Mouse (Mus musculus) CH12.LX (cell line): ENCODE data around the gene Pcnt. TPM values are rescaled to one million over a fixed set of nuclear protein-coding genes. Genes with fewer than 3 reads are reported as not detected.
A peak's percentile ranks its signal among the peaks of the same experiment; 100 is the strongest.

ENCODE experiments used
- DNase-seq: peaks from one replicate; pipeline ENCODE4 v3.0.0-alpha.2; 2013; ENCODE audit errors: extremely low read depth
- H3K27ac ChIP-seq: 2 replicates; pipeline ENCODE4 v1.5.1; 2012; ENCODE audit warnings: low read depth, mild to moderate bottlenecking, control low read depth, moderate library complexity; ENCODE audit not compliant: insufficient read depth
- H3K27me3 ChIP-seq: replicated peaks from 2 replicates; pipeline ENCODE3; 2012; ENCODE audit warnings: inconsistent platforms
- H3K36me3 ChIP-seq, 2 experiments: replicated peaks in 1 of 2; 2 replicates each; pipeline versions ENCODE3 to v1.6.1; 2012; ENCODE audit warnings: inconsistent platforms in 1 of 2, low read length in 1 of 2, mild to moderate bottlenecking in 1 of 2, mixed read lengths in 1 of 2, moderate library complexity in 1 of 2; ENCODE audit not compliant: control insufficient read depth in 1 of 2, insufficient read depth in 1 of 2
- H3K4me1 ChIP-seq, 2 experiments: 2 replicates each; pipeline ENCODE4 v1.6.1; 2012; ENCODE audit warnings: inconsistent platforms in 1 of 2, moderate library complexity in 1 of 2; ENCODE audit not compliant: insufficient read depth in 2 of 2, control insufficient read depth in 1 of 2
- H3K4me2 ChIP-seq: 2 replicates; pipeline ENCODE4 v1.6.1; 2012; ENCODE audit warnings: low read depth, mild to moderate bottlenecking, control low read depth; ENCODE audit not compliant: poor library complexity, insufficient read depth, severe bottlenecking
- H3K4me3 ChIP-seq, 3 experiments: fragments of 150-350 bp in 1 of 3; sonication (generic) in 1 of 3; replicated peaks in 1 of 3; 2 replicates each; pipeline versions ENCODE3 to v1.5.1; 2011 to 2012; ENCODE audit warnings: low read depth in 2 of 3, low read length in 2 of 3, mild to moderate bottlenecking in 2 of 3, moderate library complexity in 2 of 3, control low read depth in 1 of 3, improper control_type of control experiment in 1 of 3, inconsistent platforms in 1 of 3, mixed read lengths in 1 of 3; ENCODE audit not compliant: poor library complexity in 1 of 3
- H3K79me2 ChIP-seq: replicated peaks from 2 replicates; pipeline ENCODE4 v1.6.1; 2012; ENCODE audit warnings: mild to moderate bottlenecking, moderate library complexity; ENCODE audit not compliant: control insufficient read depth, poor library complexity, insufficient read depth, severe bottlenecking; ENCODE audit errors: extremely low read depth
- H3K9ac ChIP-seq: 2 replicates; pipeline ENCODE4 v1.6.1; 2012; ENCODE audit warnings: low read depth, mild to moderate bottlenecking, control low read depth, moderate library complexity; ENCODE audit not compliant: insufficient read depth
- H3K9me3 ChIP-seq: replicated peaks from 2 replicates; pipeline ENCODE3; 2012; ENCODE audit warnings: low read length, inconsistent platforms, mixed read lengths
- BHLHE40 ChIP-seq: IDR thresholded peaks from 2 replicates; pipeline ENCODE4 v1.6.1; 2011; ENCODE audit warnings: mild to moderate bottlenecking, low read depth, low read length, improper control_type of control experiment
- CHD1 ChIP-seq: IDR thresholded peaks from 2 replicates; pipeline ENCODE4 v1.6.1; 2012; ENCODE audit warnings: low read depth, low read length, improper control_type of control experiment, inconsistent platforms
- CHD2 ChIP-seq: IDR thresholded peaks from 2 replicates; pipeline ENCODE4 v1.6.1; 2011; ENCODE audit warnings: low read length, improper control_type of control experiment
- CTCF ChIP-seq, 2 experiments: IDR thresholded peaks in 1 of 2; conservative IDR thresholded peaks in 1 of 2; 2 replicates each; pipeline ENCODE4 v1.5.1; 2011 to 2012; ENCODE audit warnings: low read depth in 2 of 2, low read length in 2 of 2, improper control_type of control experiment in 1 of 2, inconsistent platforms in 1 of 2, mild to moderate bottlenecking in 1 of 2, moderate library complexity in 1 of 2
- EP300 ChIP-seq: IDR thresholded peaks from 2 replicates; pipeline ENCODE4 v1.6.1; 2011; ENCODE audit warnings: low read length, improper control_type of control experiment
- GABPA ChIP-seq: IDR thresholded peaks from 2 replicates; pipeline ENCODE4 v1.6.1; 2012; ENCODE audit warnings: low read depth, low read length, improper control_type of control experiment, inconsistent platforms; ENCODE audit not compliant: insufficient replicate concordance
- HCFC1 ChIP-seq: IDR thresholded peaks from 2 replicates; pipeline ENCODE4 v1.6.1; 2012; ENCODE audit warnings: low read depth, mild to moderate bottlenecking, inconsistent platforms, low read length, improper control_type of control experiment
- IRF4 ChIP-seq: IDR thresholded peaks from 2 replicates; pipeline ENCODE4 v1.6.1; 2014; ENCODE audit warnings: low read depth, mild to moderate bottlenecking, inconsistent platforms, low read length, improper control_type of control experiment
- JUND ChIP-seq: conservative IDR thresholded peaks from 2 replicates; pipeline ENCODE4 v1.6.1; 2011; ENCODE audit warnings: low read depth, low read length, improper control_type of control experiment
- KAT2A ChIP-seq: IDR thresholded peaks from 2 replicates; pipeline ENCODE4 v1.6.1; 2012; ENCODE audit warnings: low read length, improper control_type of control experiment, inconsistent platforms; ENCODE audit not compliant: insufficient replicate concordance
- MAFK ChIP-seq: IDR thresholded peaks from 2 replicates; pipeline ENCODE4 v1.6.1; 2011; ENCODE audit warnings: low read length, improper control_type of control experiment; ENCODE audit not compliant: insufficient replicate concordance
- MAX ChIP-seq: IDR thresholded peaks from 2 replicates; pipeline ENCODE4 v1.6.1; 2011; ENCODE audit warnings: low read length, improper control_type of control experiment
- MEF2A ChIP-seq: IDR thresholded peaks from 2 replicates; pipeline ENCODE4 v1.6.1; 2014; ENCODE audit warnings: low read depth, mild to moderate bottlenecking, inconsistent platforms, low read length, improper control_type of control experiment, borderline replicate concordance
- MXI1 ChIP-seq: IDR thresholded peaks from 2 replicates; pipeline ENCODE4 v1.6.1; 2011; ENCODE audit warnings: mild to moderate bottlenecking, low read depth, low read length, improper control_type of control experiment
- MYC ChIP-seq: IDR thresholded peaks from 2 replicates; pipeline ENCODE4 v1.6.1; 2011; ENCODE audit warnings: low read depth, mild to moderate bottlenecking, improper control_type of control experiment, low read length
- NELFE ChIP-seq: IDR thresholded peaks from 2 replicates; pipeline ENCODE4 v1.6.1; 2011; ENCODE audit warnings: low read depth, low read length, improper control_type of control experiment
- PAX5 ChIP-seq: IDR thresholded peaks from 2 replicates; pipeline ENCODE4 v1.6.1; 2012; ENCODE audit warnings: low read length, inconsistent platforms, mixed read lengths
- POLR2A ChIP-seq: IDR thresholded peaks from 2 replicates; pipeline ENCODE4 v1.6.1; 2011; ENCODE audit warnings: low read depth, mild to moderate bottlenecking, improper control_type of control experiment, low read length
- RAD21 ChIP-seq: IDR thresholded peaks from 2 replicates; pipeline ENCODE4 v1.6.1; 2011; ENCODE audit warnings: low read depth, mild to moderate bottlenecking, low read length, improper control_type of control experiment, moderate library complexity
- SIN3A ChIP-seq: IDR thresholded peaks from 2 replicates; pipeline ENCODE4 v1.6.1; 2012; ENCODE audit warnings: low read length, improper control_type of control experiment, inconsistent platforms
- SMC3 ChIP-seq: IDR thresholded peaks from 2 replicates; pipeline ENCODE4 v1.6.1; 2011; ENCODE audit warnings: low read depth, low read length, improper control_type of control experiment
- TBP ChIP-seq: conservative IDR thresholded peaks from 2 replicates; pipeline ENCODE4 v1.6.1; 2011; ENCODE audit warnings: low read depth, low read length, improper control_type of control experiment
- TCF12 ChIP-seq: IDR thresholded peaks from 2 replicates; pipeline ENCODE4 v1.6.1; 2014; ENCODE audit warnings: low read depth, mild to moderate bottlenecking, inconsistent platforms, low read length, improper control_type of control experiment
- USF2 ChIP-seq: conservative IDR thresholded peaks from 2 replicates; pipeline ENCODE4 v1.6.1; 2011; ENCODE audit warnings: low read depth, low read length, improper control_type of control experiment
- ZKSCAN1 ChIP-seq: IDR thresholded peaks from 2 replicates; pipeline ENCODE4 v1.6.1; 2012; ENCODE audit warnings: low read depth, inconsistent platforms, low read length, improper control_type of control experiment, borderline replicate concordance
- ZMIZ1 ChIP-seq: IDR thresholded peaks from 2 replicates; pipeline ENCODE4 v1.6.1; 2012; ENCODE audit warnings: low read depth, mild to moderate bottlenecking, inconsistent platforms, low read length, improper control_type of control experiment
- ZNF384 ChIP-seq: IDR thresholded peaks from 2 replicates; pipeline ENCODE4 v1.6.1; 2012; ENCODE audit warnings: low read depth, low read length, improper control_type of control experiment, inconsistent platforms
- dilution Hi-C: fragments of 300-500 bp; cut with MboI; formaldehyde crosslinking; loops from 2 replicates; pipeline ENCODE4 v1.14.3; 2020; ENCODE audit warnings: low sequenced_read_pairs; ENCODE audit not compliant: extremely low pct_unique_long_range_greater_than_20kb, extremely low pct_ligation_motif_present
- in situ Hi-C: fragments of 300-500 bp; cut with MboI; formaldehyde crosslinking; loops from 3 replicates; pipeline ENCODE4 v1.14.3; 2019; ENCODE audit warnings: low sequenced_read_pairs, low pct_ligation_motif_present, low pct_unique_long_range_greater_than_20kb, mixed read lengths
- polyA plus RNA-seq: library from polyadenylated mRNA; unstranded; fragments of >175 nt; gene quantifications from 2 replicates; pipeline ENCODE4 v1.2.1, GENCODE M21; 2012; ENCODE audit warnings: low read depth; ENCODE audit not compliant: insufficient read length
- total RNA-seq, 2 experiments: library from RNA; depleted of rRNA; stranded (reverse); fragments of 300-350 nt in 1 of 2; fragments of >200 nt in 1 of 2; gene quantifications; 2 replicates each; pipeline ENCODE4 v1.2.3; 2012 to 2014

Pcnt gene
- total and polyA plus RNA-seq, 3 experiments: 22.2 to 30.2 (median 29.1) TPM

DNA sequence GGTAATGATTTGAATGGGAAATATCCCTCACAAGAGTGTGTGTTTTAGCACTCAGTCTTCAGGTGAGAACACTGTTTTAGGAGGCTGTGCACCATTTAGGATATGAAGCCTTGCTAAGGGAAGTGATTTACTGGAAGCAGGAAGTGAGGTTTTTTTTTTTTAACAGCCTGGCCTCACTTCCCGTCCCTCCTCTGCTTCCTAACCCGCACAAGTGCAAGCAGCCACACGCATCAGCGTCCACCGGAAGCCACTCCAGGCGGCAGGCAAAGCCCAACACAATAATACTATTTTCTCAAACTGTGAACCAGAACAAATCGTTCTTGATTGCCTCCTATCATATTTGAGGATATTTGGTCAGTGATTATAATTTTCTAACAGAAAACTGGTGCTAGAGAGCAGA lies 90.6 kb downstream of the Pcnt start:
- dilution Hi-C loops: no loop called here
- peaks cover 0 to 9% of the 10 kb centered on the region in 2 experiments; a peak in 1 of 4 replicates for H3K4me1 ChIP-seq

DNA sequence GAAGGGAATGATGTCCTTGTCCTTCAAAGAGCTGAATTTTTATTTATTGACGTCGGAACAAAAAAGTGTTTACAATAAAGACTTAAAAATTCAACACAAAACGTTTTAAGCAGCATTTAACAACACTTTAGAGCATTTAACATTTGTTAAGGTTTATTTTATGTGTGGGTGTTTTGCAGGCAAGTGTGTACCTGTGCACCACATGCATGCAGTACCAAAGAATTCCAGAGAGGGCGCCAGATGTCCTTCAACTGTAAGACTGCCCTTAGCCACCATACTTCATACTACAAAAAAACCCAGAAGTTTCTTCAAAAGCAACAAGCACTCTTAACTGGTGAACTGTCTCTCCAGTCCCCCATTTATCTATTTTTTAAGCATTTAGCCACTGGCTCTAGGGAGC lies 96.0 kb downstream of the Pcnt start:
- Histone ChIP-seq H3K4me3 (peak overlapping the region; percentile 46 to 68 (median 56)), H3K9me3 (no peaks in the 10 kb centered on the region), H3K27me3 (peaks cover 8% of the 10 kb centered on the region), H3K4me2 (peak overlapping the region; percentile 76), H3K79me2 (no peaks in the 10 kb centered on the region), H3K27ac (0 out of 2 replicates have a peak overlapping the region, but pooled peaks have one; percentile 3), H3K36me3 (peaks cover 13 to 32% of the 10 kb centered on the region in 2 experiments), H3K9ac (no peak overlapping the region), H3K4me1 (peaks cover 0 to 14% of the 10 kb centered on the region in 2 experiments; a peak in 2 of 4 replicates)
- dilution Hi-C loops: no loop called here
- DNase-seq: peak; percentile 80
- in situ Hi-C loops: no loop called here
- TF ChIP-seq CTCF (conservative IDR thresholded peaks at IDR 0.05 in 1 of 2, IDR thresholded peaks at IDR 0.05 in 1 of 2; ENCODE audit: low read depth in 2 of 2, low read length in 2 of 2) (peak; percentile 65 to 92), MYC (0 out of 2 replicates have a peak, but pooled peaks have one; percentile 20), EP300 (no peak; the same call in 1 of the 2 replicates), NELFE (no peak), USF2 (no peak), RAD21 (peak; percentile 34), JUND (no peak), BHLHE40 (0 out of 2 replicates have a peak, but pooled peaks have one; percentile 7), KAT2A (no peak), TCF12 (no peak), CHD2 (no peak), GABPA (no peak), MAX (0 out of 2 replicates have a peak, but pooled peaks have one; percentile 10), MXI1 (no peak; the same call in 1 of the 2 replicates), ZMIZ1 (no peak)

More for the DNA sequence above, 90.6 kb downstream of the Pcnt start:
- H3K27me3 ChIP-seq: no peaks in the 10 kb centered on the region
- H3K27ac ChIP-seq: no peak overlapping the region
- in situ Hi-C loops: no loop called here
- H3K4me3 ChIP-seq: no peak overlapping the region
- no peaks in the 10 kb centered on the region for H3K9me3 ChIP-seq
- no peak for DNase-seq
- no peak overlapping the region for H3K4me2 ChIP-seq
- peaks cover 59 to 84% of the 10 kb centered on the region in 2 experiments for H3K36me3 ChIP-seq
- no peaks in the 10 kb centered on the region for H3K79me2 ChIP-seq
- H3K9ac ChIP-seq: no peak overlapping the region
- TF ChIP-seq ZKSCAN1: no peak
- TF ChIP-seq MEF2A: no peak
- TF ChIP-seq SMC3: no peak
- no peak for TF ChIP-seq IRF4
- TF ChIP-seq CHD1: no peak
- no peak for TF ChIP-seq MAX
- TF ChIP-seq KAT2A: no peak
- TF ChIP-seq ZNF384: no peak
- TF ChIP-seq POLR2A: no peak
- TF ChIP-seq TBP: no peak
- TF ChIP-seq PAX5: no peak
- TF ChIP-seq CTCF (conservative IDR thresholded peaks at IDR 0.05 in 1 of 2, IDR thresholded peaks at IDR 0.05 in 1 of 2; ENCODE audit: low read depth in 2 of 2, low read length in 2 of 2): no peak
- no peak for TF ChIP-seq SIN3A
- TF ChIP-seq HCFC1: no peak
- no peak for TF ChIP-seq MAFK
- TF ChIP-seq ZMIZ1: no peak
- TF ChIP-seq TCF12: no peak
- no peak for TF ChIP-seq MXI1
